Mouse (Mus musculus) cerebellum, postnatal 10 days (tissue): ENCODE measurements around the gene Hoxa13.

Experiments
- DNase-seq, 2 experiments: peaks; one replicate each; pipeline ENCODE4 v3.0.0; 2021; ENCODE audit warnings: mixed read lengths in 2 of 2

The Hoxa13 gene

GRCm38 (mm10) chr6:52249826-52250225 is 10.9 kb downstream of the Hoxa13 start:
- DNase-seq: no peak

DNA sequence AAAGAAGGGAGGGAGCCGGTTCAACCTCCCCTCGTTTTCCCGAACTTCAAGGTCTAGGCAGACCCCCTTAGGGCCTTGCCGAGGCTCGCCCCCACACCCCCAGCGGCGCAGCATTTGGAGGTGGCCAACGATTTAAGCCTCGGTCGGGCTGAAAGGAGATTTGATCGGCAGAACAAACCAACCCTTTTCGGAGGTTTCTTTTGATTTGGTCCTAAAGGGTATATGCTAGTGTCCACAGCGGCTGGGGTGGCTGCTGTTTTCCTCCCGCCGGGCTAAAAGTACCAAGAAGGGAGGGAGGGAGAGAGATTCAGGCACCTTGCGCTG is 11.3 kb downstream of the Hoxa13 start:
- no peak for DNase-seq

DNA sequence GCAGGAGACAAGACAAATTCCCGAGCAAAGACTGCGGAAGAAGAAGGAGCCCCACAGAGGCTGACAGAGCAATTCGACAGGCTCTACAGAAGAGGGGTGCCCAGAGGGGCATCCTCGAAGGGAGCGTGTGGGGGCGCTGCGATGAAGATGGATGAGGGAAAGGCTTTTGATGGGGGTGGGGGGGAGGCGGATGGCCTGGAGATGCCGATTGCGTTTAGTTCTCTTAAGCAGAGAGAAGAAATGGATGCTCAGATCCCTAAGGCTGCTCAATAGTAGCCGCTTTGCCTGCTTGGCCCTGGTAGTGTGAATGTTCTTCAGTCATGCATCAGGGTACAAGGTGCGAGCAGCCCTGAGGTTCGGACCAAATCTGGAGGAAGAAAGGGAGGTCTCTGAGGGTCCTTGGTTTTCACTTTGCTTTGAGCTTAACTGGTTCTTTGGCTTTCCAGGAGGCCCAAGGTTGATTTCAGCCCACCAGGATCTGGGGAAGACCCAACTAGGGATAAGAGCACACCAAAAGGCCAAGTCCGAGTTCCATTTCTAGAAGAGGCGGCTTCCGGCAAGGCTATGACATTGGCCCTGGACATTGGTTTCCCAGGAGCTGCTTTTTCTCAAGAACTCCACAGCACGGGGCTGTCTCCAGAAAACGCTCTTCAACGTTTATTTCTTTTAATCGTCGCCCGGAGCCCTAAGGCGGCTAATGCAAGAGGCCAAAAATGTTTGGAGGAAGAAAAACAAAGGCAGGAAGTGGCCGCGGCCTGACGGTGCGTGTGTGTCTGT is 11.9 kb downstream of the Hoxa13 start:
- DNase-seq: no peak

GRCm38 (mm10) chr6:52247766-52248637 is 12.7 kb downstream of the Hoxa13 start:
- DNase-seq: no peak

DNA sequence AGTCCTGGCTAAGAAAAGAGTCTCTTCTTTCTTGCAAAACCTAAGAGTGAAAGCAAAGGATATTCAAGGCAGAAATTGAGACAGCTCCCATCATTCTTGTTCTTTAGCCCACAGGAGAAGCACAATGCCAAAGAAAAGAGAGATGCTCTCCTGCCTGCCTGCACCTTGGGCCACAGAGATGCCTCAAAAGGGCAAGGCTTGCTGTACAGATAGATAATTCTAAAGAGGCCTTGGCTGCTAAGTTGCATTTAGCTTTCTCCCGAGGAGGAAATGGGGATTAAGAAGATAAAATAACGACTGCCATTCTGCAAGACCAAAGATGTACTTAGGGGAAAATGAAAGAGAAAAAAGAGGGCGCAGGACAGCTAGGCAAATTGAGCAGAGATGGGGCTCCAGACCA is 13.8 kb downstream of the Hoxa13 start:
- DNase-seq: no peak

DNA sequence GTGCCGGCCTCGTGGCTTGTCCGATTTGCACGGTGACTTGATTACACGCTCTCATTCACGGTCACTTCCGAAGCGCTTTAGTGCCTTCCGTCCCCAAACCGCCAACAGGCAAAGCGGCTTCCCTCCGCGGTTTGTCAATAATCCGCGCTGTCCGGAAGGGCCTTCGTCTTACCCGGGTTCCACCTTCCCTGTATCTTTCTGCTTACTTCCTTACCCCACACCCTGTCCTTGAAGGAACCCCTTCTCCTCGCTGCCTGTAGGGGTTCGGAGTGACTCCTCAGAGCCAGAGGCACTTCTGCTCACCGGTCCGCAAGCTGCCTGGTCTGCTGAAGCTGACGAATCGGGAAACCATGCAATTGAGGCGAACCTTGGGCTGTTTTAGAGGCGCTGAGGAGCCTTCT is 14.3 kb downstream of the Hoxa13 start:
- no peak for DNase-seq

DNA sequence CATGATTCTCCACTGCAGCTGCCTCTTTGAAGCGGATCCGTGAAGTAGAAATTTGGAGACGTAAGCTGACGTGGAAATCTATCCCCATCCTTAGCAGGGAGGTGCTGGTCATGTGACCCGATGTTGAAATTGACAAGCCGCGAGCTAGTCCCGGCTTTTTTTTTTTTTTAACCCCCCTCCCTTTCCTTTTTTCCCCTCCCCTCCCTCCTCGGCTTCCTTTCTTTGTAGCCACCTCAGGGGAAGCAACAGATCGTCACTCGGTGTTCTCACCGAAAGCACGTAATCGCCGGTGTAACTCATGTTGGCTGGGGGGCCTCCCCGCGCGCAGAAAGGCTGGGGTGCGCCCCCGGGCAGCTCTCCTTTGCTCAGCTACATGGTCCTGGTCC is 14.9 kb downstream of the Hoxa13 start, which contains the start of gene Hoxa11:
TSS of gene Hoxa11 (minus strand) at position 54 of the 386 bp plus-strand sequence.
- DNase-seq: no peak

GRCm38 (mm10) chr6:52245040-52245756 is 15.5 kb downstream of the Hoxa13 start:
- no peak for DNase-seq

GRCm38 (mm10) chr6:52244471-52245039 is 16.1 kb downstream of the Hoxa13 start:
- DNase-seq: no peak

DNA sequence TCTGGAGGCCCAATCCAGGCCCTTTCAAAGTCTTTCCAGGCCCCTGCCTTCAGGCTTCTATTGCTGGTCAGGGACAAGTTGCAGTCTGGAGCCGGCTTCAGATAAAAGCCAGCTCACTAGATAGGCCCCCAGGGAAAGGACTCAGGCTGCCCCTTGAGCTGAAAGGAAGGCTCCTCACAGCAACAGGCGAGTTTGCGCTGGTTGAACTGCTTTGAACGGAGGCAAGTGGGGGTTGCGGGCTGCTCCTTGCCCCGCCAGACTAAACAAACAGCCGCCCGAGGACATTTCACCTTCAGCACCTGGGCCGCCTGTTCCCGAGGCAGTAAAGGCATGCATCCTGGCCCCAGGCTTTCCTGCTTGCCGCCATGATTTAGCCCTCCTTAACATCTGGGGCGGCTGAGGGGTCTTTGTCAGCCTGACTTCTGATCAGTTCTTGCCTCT is 17.0 kb downstream of the Hoxa13 start:
- DNase-seq: no peak

GRCm38 (mm10) chr6:52242801-52243332 is 17.8 kb downstream of the Hoxa13 start:
- no peak for DNase-seq

- DNase-seq: no peak
Measured at GRCm38 (mm10) chr6:52241001-52241621, 19.6 kb downstream of the Hoxa13 start.

DNA sequence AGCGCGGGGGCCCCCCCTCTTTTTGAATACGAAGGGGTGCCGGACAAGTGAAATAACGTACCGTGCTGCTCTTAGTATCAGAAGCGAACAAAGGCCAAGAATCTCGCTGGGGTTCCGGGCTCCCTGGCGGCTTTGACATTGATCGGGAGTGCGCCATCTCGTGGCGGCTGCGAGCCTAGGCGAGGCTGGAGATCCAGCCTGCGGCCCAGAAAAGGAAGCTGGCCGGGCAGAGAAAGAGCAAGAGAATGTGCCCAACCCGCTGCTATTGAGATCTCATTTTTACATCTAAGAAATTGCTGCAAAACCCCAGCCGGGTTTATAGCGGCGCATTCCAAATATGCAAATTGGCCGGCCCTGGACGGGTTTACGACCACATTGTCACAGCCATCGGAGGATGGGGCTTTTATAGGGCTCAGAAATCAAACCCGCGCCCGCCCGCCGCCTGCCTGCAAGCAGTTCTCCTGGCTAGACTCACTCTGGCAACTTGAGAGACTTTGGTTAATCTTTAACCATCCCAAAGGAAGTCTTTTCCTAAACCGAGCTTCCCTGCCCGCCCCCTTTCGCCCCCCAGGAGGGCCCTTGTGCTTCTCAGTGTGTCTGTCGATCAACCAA is 20.2 kb downstream of the Hoxa13 start, which contains the start of gene Hoxa10:
TSS of gene Hoxa10 (minus strand) at position 466 of the 612 bp plus-strand sequence.
- DNase-seq: peak; percentile 76 to 78

GRCm38 (mm10) chr6:52239625-52240388 is 20.9 kb downstream of the Hoxa13 start:
- DNase-seq: no peak

- DNase-seq: no peak
Measured at GRCm38 (mm10) chr6:52238976-52239375, 21.7 kb downstream of the Hoxa13 start.

- DNase-seq: no peak
Measured at GRCm38 (mm10) chr6:52238155-52238545, 22.5 kb downstream of the Hoxa13 start.

GRCm38 (mm10) chr6:52237346-52238154 is 23.1 kb downstream of the Hoxa13 start:
- DNase-seq: no peak

- DNase-seq: no peak
Measured at GRCm38 (mm10) chr6:52236806-52237205, 23.9 kb downstream of the Hoxa13 start.

- no peak for DNase-seq
Measured at GRCm38 (mm10) chr6:52235866-52236265, 24.8 kb downstream of the Hoxa13 start.

DNA sequence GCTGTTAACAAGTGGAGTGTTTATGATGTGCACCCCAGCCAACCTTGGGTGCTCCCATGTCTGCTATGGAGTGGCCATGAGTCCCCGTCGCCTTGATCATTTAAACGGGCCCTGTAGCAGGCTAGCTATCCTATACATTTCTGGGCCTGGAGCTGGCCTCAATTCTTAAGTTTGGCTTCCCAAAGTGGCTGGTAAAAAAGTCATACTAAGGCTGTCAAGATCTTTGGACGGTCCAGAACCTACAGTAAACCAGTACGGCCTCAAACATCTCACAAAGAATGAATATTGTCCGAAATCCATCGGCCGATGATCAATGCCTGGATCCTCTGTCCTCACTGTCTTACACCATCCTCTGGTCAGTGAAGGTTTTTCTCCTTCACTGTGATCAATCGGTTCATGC is 25.4 kb downstream of the Hoxa13 start:
- no peak for DNase-seq
